Mouse (Mus musculus) urinary bladder, adult 2 months (tissue): ENCODE data around the gene Rsph1. TPM values are rescaled to one million over a fixed set of nuclear protein-coding genes. Genes with fewer than 3 reads are reported as not detected.
A peak's percentile ranks its signal among the peaks of the same experiment; 100 is the strongest.

Experiments
- DNase-seq: peaks from one replicate; pipeline ENCODE4 v3.0.0; 2022; ENCODE audit warnings: low spot score
- polyA plus RNA-seq: library from polyadenylated mRNA; depleted of rRNA; stranded (reverse); fragments of >200 nt; gene quantifications from 2 replicates; pipeline ENCODE4 v1.2.3, GENCODE M21; 2012

Gene Rsph1
- polyA plus RNA-seq, 1 experiment, result 1.2 TPM

DNA sequence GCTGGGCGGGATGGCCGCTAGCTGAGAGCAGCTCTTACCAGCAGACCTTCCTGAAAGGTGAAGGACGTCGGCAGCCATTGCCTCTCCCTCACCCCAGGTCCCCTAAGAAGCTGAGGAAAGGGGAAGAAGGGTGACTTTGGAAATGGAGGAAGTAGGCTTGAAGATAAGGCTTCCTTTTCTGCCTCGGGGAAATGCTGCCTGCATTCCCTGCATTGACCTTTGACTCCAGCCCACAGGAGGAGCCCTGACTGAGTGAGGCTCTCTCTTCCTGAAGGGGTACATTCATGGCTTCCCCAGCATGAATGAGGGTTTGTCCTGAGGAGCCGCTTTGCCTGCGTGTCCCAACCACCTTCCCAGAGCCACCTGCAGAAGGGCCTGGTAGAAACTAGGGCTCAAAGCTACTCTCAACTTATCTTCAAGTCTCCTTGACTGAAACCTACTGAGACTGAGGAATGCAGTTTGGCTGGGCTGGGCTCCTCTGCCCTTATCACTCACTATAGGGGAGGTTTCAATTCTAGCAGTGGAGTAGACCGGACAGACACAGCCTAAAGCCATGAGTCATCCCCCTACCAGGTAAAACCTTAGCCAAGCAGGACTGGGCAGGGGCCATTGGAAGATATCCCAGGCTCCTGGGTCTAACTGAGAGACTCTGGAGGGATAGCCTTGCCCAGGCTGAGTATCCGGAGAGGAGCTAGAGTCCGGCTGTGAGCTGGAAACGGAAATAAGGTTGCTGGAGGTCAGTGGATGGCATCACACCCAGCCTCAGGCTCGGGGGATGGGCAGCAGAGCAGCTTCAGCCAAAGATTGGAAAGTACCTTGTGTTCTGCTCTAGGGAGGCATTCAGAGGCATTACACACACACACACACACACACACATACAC lies 28.0 kb upstream of the Rsph1 start:
- DNase-seq, result peak; percentile 52

DNA sequence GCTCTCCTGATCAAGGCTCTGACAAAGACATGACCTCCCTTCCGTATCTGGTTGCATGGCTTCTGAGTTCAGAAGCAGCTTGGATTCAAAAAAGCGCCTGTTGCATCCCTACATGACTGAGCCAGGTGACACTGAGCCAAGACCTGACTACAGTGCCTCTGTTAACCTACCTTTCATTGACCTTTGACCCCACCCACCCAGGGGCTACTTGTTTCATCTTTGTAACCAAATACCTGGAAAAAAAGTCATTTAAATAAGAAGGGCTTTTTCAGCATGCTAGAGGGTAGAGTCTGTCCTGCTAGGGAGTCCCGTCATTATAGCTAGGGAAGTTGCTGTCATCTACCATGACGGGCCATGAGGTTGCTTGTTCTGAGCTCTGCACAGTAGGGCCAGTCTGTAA lies 26.2 kb upstream of the Rsph1 start:
- no peak for DNase-seq

DNA sequence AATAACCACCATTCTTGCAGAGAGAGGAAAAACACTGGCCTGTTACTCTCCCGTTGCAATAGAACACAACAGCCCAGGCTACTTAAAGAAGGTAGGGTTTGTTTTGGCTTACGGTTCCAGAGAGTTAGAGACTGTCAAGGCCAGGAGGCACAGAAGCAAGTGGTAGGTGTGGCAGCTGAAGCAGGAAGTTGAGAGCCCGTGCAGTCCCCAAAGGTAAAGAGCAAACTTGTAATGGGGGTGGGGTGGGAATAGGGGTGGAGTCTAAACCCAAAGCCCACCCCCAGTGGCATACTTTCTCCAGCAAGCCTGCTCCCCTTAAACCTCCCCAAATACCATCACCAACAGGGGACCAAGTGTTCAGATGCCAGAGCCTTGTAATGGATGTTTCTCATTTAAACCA lies 23.6 kb upstream of the Rsph1 start:
- DNase-seq, result no peak

DNA sequence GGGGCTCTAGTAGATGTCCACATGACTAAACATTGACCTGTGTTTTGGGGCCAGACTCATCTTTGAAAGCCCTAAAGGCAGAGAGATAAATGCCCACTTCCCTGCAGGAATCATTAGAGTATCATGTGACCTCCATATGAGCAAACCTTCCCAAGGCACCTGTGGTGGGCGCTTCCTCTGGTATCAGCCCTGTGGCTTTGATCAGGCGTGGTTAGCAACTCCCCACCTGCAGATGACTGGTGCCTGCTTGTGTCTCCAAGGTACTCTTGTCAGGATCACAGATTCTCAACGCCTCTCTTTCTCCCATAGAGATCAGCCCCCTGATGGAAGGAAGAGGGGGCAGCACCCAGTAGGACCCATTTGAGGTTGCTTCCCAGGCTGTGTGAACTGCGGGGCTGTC lies 22.8 kb upstream of the Rsph1 start:
- DNase-seq, result no peak

DNA sequence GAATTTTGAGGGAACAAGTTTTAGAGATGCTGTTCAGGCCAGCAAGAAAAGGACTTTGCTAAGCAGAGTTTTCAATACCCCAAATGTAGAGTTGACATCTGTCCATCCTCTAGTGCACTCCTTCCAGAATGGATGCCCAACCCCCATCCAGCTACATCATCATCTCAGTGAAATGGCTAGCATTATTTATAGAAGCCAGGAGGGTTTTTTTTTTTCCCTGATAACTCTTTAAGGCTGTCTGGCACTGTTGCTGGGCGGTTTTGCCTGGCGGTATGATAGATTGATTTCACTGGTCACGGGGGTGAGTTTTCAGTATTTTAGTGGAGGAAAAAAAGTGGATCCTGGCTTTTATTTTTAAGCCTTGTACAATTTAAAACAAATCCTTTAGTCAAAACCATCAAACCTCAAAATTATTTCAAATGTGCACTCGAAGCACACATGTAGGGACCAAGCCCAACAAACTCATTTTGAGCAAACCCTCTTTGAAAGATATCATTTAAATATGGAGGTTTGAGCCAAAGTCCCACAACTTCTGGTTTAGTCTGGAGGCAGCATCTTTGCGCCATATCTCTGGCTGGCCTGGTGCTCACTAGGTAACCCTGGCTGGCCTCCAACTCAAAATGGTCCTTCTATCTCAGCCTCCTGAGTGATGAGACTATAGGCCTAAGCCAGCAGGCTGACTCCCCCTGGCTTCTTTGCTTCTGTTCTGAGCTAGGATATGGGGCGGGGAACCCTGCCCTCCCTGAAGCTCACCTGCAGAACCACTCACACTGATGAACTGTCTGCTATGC lies 21.4 kb upstream of the Rsph1 start:
- no peak for DNase-seq

DNA sequence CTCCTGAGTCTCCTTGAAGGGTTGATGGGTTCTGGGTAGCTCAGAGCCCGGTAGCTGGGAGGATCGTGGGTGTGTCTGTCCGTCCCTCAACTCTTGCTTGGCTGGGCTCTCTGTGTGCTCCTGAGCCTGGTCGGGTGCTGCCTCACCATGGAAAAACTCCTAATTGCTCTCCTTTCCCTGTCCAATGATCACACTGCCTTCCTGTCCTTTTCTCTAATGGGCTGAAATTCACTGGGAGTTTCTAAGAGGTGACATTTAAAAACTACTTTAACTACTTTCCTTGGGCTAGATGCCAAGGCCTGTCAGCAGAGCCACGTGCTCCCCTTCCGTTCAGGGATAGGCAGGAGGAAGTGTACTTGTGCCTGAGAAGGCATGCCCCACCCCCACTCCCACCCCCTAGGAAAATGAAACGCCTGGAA lies 20.3 kb upstream of the Rsph1 start:
- no peak for DNase-seq

DNA sequence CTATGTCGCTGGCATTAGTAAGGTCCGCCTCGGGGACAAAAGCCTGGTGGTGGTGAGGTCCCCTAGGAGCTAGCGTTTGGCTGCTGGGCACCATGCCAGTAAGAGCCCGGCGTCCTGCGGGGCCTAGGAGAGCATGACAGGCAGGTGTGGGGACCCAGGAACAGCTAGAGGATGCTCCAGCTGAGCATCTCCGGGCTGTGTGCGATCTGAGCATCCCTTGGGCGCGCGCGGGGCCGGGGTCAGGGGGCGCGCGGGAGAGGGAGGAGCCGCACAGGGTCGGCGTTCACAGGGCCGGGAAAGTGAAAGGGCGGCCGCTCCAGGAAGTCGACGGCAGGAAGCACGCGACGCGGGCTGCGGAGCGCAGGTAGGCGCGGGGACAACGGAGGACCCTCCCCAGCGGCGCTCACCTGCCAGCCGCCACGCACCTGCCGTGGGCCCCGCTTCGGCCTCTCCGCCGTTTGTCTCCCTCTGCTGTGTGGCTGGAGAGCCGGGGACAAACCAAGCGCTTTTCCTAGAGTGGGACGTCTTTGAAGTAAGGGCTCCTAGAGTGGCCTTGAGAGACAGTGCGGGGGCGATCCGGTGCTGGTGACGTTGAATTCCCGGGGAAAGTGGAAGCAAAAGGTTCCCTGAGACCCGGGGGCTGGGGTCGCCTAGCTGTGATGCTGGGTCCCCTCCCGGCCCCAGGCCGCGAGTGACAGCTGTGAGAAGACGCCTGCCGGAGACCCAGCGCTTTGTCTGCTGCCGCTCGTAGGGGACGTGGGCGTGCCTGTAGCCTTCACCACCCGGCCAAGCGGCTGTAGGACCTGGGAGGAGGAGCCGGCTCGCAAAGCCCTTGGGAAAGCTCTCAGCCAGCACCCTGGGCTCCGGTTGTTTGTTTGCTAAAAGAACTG lies 19.0 kb upstream of the Rsph1 start:
- peak; percentile 85 for DNase-seq

DNA sequence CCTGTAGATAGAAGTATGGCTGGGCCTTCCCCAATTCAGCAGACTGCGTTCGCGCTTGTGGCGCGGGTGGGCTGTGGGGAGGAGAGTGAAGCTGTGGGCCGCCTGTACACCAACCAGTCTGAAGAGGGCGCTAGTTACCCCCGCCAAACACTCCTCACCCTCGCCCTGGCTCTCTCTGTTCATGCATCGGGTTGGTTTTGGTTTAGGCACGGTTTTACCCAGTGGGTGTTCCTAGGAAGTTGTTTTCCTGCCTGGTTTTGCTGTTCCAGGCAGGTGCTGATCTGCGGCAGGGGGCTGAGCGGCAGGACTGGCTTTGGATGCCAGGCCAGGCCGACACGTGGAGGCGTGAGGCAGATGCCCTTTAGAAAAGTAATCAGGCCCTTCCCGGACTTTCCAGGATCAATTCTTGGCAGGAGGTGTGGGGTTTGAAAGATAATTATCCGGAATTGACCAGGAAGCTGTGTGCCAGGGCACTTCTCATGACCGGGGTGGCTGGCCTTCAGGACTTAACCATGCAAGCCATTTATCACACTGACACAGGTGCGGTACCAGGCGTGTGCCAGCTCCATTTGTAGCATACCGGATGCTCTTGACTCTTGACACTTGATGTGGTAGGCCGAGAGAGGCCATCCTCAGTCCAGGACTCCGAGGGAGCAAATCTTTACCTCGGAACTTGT lies 18.2 kb upstream of the Rsph1 start:
- no peak for DNase-seq

DNA sequence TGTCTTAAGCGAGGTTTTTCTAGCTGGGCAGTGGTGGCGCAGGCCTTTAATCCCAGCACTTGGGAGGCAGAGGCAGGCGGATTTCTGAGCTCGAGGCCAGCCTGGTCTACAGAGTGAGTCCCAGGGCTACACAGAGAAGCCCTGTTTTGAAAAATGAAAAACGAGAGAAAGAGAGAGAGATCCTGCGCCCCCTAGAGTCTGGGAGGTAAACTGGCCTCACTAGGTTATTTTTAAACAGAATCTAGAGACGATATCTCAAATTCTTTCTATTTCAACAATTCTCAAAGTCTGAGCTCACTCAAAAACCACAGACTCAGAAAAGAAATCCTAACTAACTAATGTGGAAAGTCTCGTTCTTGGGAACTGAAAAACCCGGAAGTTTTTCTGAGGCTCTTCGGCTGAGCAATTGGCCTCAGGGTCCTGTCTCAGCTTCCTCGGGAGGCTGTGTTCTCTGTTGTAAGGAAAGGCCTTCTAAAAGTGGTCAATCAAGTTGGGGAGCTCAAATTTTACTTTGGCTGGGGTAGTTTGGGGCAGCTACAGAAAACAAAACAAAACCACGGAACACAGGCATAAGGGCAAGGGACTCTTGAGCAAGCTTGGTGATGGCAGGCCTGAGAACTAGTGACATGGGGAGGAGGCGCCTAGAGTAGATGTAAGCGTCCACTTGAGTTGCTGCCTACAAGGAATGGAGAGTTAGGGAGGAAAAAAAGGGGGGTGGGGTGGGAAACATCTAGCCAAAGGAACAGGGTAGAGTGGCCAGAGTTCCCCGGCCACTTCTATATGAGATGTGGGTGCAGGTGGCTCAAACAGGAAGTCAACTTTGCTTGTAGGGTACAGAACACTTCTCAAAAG lies 17.4 kb upstream of the Rsph1 start:
- DNase-seq, result no peak

DNA sequence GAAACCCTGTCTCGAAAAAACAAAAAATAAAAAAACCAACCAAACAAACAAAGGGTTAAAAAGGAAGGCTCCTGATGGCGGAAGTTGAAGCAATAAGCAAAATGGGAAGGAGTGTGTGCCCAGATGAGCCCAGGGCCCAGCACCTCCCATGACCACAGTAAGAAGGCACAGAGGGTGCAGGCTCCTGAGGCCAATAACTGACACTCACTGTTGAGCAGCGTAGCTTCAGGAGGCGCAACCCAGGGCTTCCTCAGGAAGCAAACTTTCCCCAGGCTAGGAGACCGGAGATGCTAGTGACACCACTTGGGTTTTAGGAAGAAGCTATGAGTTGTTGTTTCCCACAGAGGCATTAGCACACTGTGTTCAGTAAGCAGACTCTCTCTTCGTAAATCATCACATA lies 13.7 kb upstream of the Rsph1 start:
- no peak for DNase-seq

DNA sequence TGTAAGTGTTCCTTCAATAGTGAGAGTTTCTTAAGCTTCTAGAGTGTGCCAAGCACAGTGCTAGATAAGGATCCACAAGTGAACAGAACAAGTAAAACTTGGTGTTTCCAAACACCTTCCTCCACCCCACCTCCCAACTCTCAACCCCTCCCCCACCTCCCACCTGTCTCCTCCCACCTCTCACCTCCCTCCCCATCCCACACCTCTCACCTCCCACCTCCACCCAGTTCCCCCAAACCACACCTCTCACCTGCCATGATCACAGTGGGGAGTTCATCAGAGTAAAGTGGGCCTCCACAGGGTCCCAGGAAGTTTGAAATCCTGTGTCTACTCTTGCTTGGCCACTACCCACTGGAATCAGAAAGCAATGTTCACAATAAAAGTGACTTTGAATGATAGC lies 13.1 kb upstream of the Rsph1 start:
- DNase-seq, result no peak

DNA sequence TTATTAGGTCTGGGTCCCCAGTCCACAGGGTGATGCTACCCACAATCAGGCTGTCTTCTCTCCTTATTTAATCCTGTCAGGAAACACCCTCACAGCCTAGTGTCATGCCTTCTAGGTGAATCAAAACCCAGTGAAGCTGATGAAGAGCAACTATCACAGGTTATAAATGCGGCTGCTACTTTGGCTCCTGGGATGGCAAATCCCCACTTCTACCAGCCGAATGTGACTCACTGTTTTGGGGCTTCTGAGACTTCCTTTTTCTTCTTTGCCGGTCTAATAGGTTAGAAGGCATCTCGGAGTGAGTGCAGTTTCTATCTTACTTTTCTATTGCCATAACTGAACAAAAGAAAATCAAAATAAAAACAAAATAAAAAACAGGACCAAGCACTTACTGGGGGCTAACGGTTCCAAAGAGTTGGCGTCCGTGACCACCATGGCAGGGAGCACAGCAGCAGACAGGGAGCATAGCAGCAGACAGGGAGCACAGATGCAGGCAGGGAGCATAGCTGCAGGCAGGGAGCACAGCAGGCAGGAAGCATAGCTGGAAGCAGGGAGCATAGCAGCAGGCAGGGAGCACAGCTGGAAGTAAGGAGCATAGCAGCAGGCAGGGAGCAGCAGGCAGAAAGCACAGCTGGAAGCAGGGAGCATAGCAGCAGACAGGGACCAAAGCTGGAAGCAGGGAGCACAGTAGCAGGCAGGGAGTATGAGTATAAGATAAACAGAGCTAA lies 12.0 kb upstream of the Rsph1 start:
- no peak for DNase-seq

DNA sequence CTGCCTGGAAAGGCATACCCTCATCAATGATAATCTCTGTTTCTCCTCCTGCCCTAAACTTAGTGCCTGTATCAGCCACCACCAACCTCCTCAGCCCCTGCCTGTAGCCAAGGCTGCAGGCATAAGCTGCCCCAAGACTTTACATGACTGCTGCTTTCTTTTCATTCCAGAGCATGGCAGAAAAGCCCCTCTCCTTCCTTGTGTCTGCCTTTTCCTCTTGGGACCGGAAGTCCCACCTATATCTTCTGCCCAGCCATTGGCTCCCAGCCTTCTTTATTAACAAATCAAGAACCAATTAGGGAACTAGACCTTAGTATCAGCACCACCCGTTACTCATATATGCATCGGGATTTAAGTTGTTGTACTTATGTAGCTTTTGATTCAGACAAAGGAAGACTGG lies 10.0 kb upstream of the Rsph1 start:
- no peak for DNase-seq

DNA sequence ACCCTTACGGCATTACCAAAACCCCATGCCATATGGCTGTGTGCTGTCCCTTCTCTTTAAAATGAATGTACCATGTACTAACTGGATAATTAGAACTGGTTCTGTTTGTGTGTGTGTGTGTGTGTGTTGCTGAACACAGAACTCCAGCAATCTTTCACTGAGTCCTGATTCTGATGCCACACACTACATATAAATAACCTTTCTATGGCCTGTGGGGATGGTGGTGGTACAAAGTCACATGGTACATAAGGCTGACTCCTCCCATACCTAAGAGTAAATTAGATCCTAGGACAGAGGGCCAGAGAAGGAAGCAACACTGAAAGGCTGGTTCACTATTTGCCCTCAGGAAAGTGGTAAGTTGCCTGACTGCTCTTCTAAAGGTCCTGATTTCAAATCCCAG lies 9.3 kb upstream of the Rsph1 start, which contains the start of gene Slc37a1:
Gene Slc37a1 (plus strand): TSS at position 301 of the 400 bp plus-strand sequence.
- no peak for DNase-seq

DNA sequence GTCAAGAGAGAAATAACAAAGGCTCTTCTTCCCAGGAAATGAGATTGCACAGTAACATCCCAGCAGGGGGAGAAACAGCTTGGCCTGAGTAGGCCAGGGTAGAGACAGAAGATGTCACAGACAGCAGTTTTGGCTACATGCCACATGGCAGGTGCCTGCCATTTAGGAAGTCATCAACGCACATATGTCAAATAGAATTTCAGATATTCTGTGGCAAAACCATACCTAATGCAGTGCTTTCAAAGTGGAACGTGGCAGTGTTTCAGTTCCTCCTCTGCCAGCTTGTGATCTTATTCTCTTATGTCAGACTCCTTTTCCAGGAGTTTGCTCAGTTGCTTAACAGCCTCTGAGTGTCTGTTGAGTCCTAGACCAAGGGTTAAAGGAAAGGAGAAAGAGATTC lies 8.7 kb upstream of the Rsph1 start:
- DNase-seq, result no peak

DNA sequence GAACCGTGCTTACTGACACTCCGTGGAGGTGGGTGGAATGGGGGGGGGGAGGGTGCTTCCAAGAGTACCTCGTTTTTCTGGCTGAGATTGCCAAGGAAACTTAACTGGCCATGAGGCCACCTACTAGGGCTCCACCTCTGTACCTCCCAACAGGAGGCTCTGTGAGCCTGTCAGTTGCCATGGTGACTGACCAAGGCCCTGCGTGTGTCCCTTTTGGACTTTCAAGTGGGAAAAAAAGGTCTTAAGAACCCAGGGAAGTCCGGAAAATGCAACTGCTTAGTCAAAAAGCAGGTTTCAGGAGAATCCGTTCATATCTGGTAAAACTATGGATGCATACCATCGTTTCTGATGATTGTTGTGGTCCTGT lies 5.5 kb upstream of the Rsph1 start:
- no peak for DNase-seq

DNA sequence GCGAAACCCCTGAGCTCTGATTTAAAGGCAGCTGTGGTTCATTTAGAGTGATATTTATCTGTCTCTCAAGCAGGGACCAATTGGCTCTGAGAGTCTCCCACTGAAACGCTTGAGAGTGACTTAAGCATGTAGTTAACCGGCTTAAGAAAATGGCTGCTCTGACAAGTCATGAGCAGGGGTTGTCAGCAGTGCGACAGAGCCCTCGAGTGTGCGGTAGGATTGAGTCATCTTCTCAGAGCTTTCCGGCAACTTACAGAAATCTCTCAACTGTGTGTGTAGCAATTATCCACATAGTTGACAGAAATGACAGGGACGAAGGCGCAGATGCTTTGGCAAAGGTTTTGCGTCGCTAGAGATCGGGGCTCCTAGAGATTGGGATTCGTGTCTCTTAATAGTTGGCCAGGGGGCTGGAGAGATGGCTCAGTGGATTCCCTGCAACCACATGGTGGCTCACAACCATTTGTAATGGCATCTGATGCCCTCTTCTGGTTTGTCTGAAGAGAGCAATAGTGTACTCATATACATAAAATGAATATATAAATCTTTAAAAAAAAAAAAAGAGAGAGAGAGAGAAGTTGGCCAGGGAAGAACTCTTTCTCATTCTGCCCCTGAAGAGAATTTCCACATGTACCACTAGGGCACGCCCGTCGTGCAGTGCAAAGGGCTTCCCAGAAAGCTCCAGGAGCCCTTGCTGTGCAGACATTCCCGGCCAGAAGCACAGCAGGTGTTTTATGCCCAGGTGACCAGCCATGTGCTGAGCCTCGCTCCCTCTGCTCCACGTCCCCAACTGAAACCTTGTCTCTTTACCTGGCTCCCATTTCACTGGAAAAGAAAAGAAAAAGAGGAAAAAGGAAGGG lies 4.9 kb upstream of the Rsph1 start:
- no peak for DNase-seq

DNA sequence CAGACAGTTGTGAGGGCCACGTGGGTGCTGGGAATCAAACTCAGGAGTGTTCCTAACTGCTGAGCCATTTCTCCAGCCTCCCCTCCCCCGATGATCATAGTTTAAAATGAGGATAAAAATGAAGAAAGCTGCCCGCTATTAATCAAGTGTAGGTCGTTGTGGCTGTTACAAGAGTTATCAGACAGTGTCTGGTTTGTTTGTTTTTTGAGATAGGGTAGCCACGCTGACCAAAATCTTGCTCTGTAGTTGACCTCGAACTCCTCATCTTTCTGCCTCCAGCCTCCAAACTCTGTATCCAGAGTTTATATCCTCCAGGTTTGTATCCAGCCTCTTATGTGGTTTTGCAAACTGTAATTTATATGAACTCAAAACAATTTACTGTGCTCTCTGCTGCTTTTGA lies 3.1 kb upstream of the Rsph1 start:
- no peak for DNase-seq

DNA sequence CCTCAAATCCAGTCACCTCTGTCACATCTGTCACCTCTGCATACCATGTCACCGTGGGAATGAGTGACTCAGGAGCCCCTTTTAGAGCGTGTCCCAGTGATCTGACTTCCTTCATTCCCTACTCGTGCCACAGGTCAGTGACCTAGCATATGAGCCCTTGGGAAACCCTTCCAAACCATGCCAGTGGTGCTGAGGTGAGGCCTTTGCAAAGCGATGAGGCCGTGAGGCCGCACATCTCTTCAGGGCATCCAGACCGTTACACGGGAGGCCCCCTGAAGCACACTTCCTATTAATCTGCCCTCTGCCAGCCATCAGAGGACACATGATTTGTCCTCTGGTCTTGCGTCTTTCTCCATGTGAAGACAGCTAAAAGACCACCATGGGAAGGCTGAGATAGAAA lies 2.4 kb upstream of the Rsph1 start:
- no peak for DNase-seq
